ENCODE assay signal across 8 mouse cellular contexts in genomic region chr19:10435908-10436307, GRCm38 (mm10). TPM values are rescaled to one million over a fixed set of nuclear protein-coding genes. Genes with fewer than 3 reads are reported as not detected.
A peak's percentile ranks its signal among the peaks of the same experiment; 100 is the strongest.
DNase-seq lines count a peak whose midpoint lies in the region.

No protein-coding gene starts in this region.

- DNase-seq in CD4-positive helper T cell, adult 2 months (ENCODE audit: low read depth, low spot score): peak; percentile 47
- DNase-seq in adipocyte (ENCODE audit: low spot score): peak; percentile 68
- peak; percentile 49 to 73 for DNase-seq in cerebellum, postnatal 4 days (ENCODE audit: low spot score in 2 of 2)
- DNase-seq in gastrocnemius, postnatal 14 days: peak; percentile 48
- peak; percentile 80 for DNase-seq in kidney, postnatal 10 days
- peak; percentile 70 to 79 for DNase-seq in lung, adult 18-20 months
- DNase-seq in ovary, postnatal 36 days (ENCODE audit: low spot score): peak; percentile 46
- DNase-seq in urinary bladder, postnatal 36 days (ENCODE audit: low spot score in 2 of 2): peak; percentile 43 to 63

- intact Hi-C loops in gastrocnemius, postnatal 14 days (cut with DNase I; ENCODE audit: low total_unique reads): loop anchor here (2.0 to 5.0 kb wide), 2 partner anchors 103 to 179 kb away; no protein-coding TSS in a partner anchor

RNA-seq across cellular contexts. Expression of gene Lrrc10b, which starts 21.4 kb away (rescaled TPM):
- under 1 TPM; 0.35 to 0.49 TPM for total RNA-seq in gastrocnemius, postnatal 14 days (2021)

RNA-seq across cellular contexts. Expression of gene Ppp1r32, which starts 46.8 kb away (rescaled TPM):
- total RNA-seq in gastrocnemius, postnatal 14 days (2021): under 1 TPM; 0.38 to 0.57 TPM

RNA-seq across cellular contexts. Expression of gene Syt7, which starts 47.0 kb away (rescaled TPM):
- total RNA-seq in gastrocnemius, postnatal 14 days (2021): 1 to 10 TPM; 2.5 to 2.7 TPM

Comparison
In these comparisons a context has a peak if more than half of its experiments do, and no peak if none do; other contexts are left out.
1. Peak in every context shown above with its lines: DNase-seq.